Mouse (Mus musculus) megakaryocyte, embryonic 14.5 days (primary cell): ENCODE results near the gene Serpind1.

Experiments
- FLI1 ChIP-seq: IDR thresholded peaks from 2 replicates; pipeline ENCODE4 v1.6.1; 2012; ENCODE audit warnings: low read length, inconsistent platforms, mixed read lengths
- GATA1 ChIP-seq: IDR thresholded peaks from 3 replicates; pipeline ENCODE4 v1.6.1; 2012; ENCODE audit warnings: mixed read lengths, low read length, inconsistent platforms, borderline replicate concordance

GRCm38 (mm10) chr16:17303521-17304245 is 27.5 kb upstream of the Serpind1 start:
- TF ChIP-seq GATA1 (no peak), FLI1 (no peak)
